Mouse (Mus musculus): ENCODE measurements around the gene Hoxd1.

The Hoxd1 gene

DNA sequence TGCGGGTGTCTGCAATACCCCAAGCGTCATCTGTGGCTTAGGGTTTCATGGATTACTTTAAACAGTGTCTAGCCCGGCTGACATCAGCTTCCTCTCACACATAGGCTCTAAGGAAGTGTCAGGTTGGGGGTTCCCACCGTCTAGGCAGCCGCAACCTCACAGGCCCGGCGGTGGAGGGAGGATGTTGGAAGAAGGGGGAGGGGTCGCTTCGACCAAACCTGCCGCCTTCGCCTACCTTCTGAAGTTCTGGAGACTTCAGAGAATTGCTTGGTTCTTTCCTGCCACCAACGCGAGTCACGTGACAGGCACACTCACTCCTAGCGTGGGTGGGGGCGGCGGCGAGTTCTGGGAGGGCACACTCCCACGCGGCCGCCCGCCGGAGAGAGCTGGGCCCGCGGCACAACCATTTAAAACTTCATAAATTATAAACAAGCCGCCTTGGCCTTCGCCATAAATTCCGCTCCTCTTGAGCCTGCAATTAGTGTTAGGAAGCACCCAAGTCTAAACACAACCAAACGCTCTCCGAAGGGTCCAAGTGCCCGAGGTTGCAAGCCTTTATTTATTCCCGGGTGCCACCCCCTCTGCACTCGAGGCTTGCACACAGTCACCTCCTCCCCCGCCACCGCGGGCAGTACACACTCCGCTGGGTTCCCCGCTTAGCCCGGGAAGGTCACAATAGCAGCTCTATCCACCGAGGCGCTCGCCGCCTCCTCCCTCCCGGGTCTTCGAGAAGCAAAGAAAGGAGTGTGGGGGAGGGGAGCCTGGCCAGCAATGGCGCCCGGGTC is 13.3 kb upstream of the Hoxd1 start:
- DNase-seq = no peak

DNA sequence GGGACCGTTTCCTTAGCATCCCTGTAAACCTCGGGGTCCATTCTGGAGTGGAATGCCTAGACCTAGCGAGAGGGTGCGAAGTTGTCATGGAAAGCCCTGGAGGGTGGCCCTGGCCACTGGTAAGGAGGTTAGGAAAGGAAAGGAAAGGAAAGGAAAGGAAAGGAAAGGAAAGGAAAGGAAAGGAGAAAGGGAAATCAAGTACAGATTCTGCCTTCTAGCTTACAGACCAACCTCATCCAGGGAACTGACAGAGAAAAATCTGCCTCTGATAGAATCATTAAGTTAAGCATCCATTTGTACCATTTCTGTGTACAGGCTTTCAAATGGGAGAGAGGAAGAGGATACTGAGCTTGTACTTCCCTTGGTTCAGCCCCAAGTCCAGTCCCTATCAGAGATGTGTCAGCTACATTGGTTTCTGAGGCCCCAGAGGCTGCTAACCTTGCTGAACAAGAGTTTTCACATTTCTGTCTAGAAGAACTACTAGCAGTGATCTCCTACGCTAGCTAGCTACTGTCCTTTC is 12.0 kb upstream of the Hoxd1 start:
- no peak for DNase-seq

DNA sequence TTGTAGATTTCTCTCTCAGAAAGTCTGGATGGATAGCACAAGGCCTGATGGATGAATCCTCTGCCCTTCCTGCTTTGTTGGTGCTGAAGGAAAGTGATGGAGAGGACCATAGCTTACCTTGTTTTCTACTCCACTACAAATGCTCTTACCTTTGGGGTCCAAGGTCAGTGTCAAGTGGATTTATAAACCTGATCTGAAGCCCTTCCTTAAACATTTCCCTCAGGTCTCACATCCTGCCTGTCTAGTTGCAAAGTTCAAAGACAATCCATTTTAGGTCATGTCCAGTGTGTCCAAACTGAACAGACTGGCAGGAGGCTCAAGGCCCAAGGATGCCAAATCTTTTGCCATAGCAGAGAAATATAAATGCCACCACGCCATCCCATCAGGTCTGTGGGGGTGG is 10.9 kb upstream of the Hoxd1 start:
- no peak for DNase-seq

DNA sequence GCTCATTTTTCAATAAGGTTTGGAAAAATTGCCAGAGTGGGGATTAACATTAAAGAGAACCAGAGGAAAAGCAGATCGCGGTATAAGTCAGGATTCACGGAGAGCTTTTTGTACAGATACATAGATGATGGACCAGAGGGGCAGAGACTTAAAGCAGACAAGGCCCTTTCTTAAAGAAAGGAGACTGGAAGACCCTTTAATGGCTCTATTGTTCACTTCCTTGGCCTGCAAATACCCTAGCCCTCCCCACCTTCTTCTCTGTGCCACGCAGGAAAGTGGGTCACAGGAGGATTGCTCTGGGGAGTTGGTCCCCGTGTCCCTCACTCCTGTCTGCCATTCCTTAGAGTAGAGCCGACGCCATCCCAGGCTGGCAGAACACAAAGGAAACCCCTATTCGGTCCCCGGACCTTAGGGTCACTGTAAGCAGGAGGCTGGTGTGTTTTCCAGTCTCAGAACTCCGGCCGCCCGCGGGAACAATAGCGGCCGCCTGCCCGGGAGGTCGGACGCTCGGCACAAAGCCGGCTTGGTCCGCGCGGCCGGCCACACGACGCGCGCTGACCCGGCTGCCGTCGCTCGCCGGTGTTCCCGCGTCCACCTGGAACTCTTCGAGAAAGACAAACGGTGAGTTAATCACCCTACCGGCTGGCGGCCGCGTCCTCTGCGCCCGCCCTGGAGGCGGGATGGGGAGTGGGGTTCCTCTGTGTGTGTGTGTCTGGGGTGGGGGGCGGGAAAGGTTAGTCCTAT is 10.2 kb upstream of the Hoxd1 start:
- DNase-seq = no peak

DNA sequence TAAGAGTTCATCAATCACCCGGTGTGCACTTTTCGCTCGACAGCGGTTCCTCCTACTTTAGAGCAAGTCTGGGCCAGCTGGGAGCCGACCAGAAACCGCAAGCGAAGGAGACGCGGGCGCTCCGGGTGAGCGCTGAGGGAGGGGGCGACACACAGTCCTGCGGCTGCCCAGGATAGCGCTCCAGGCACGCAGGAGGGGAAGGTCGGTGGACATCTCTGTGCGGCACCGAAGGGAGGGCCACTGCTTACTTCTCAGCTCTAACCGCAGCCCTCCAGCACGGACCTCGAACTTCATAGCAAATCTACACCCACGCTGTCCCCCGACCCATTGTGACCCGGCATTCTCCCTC is 9.6 kb upstream of the Hoxd1 start:
- no peak for DNase-seq

DNA sequence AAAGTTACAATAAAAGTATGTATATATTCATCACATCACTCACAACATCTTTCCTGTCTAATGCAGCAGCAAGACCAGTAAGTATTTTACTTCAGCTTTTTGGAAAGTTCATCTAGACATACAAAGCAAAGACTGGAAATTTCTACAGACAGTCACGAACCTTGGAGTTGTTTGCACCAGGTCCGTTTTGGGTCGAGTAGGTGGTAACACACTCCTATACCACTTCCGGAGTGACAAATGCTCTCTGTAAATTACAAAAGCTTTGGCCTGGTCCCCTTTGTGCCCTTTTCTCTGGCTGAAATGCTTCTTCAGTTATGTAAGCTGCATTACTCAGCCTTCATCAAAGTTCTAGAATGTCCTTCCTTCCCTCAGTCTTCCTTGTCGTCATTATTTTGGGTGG is 9.1 kb upstream of the Hoxd1 start:
- DNase-seq = no peak

DNA sequence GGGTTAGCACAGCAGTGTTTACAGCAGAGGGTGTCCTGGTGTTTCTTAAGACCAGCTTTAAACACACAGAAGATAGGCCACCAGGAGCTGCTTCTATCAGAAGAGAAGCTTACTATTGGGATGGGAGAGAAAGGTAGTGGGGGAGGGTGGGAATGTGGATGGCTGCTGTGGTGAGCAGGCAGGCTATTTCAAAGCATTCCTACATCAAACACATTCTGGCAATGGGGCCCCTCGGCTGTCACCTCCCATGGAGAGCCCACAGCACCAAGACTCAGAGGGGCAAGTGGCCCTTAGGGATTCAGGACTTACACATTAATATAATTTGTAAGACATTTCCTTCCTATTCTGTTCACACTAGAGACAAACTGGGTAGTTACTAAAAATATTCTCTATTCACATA is 2.6 kb upstream of the Hoxd1 start:
- no peak for DNase-seq

DNA sequence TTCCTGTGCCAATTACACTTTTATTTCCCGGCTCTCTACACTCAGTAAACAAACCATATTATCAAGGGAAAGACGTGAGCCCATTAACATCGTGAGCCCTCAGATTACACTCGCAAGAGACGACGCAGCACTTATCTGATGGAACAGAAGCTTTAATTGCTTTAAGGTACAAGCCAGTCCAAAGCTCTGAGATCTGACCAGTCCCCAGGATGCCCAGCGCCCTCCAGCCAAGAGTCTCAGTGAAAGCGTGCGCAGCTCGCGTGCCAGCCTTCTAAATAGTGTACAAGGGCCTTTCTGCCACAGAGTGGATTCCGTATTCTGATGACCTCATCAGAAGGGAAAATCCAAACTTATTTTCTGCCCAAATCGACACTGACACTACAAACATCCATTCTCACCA is 839 bp upstream of the Hoxd1 start:
- DNase-seq = no peak

DNA sequence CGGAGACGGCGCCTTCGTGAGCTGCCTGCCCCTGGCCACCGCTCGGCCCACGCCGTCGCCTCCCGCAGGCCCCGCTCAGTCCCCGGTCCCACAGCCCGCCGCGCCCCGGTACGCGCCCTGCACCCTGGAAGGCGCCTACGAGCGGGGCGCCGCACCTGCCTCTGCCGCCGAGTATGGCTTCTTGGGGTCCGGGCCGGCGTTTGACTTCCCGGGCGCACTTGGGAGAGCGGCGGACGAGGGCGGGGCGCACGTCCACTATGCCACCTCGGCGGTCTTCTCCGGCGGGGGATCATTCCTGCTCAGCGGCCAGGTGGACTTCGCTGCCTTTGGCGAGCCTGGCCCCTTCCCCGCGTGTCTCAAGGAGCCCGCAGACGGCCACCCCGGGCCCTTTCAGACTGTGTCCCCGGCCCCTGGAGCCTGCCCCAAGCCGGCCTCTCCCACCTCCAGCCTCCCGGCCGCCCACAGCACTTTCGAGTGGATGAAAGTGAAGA is 510 bp downstream of the Hoxd1 start:
- no peak for DNase-seq

DNA sequence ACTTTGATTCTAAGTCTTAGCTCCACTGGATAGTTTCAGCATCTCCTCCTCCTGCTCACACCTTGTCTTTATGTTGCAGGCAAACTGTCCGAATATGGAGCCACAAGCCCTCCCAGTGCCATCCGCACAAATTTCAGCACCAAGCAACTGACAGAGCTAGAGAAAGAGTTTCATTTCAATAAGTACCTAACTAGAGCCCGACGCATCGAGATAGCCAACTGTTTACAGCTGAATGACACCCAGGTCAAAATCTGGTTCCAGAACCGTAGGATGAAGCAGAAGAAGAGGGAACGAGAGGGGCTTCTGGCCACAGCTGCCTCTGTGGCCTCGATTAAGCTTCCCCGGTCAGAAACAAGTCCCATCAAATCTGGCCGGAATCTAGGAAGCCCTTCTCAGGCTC is 1.2 kb downstream of the Hoxd1 start:
- no peak for DNase-seq

DNA sequence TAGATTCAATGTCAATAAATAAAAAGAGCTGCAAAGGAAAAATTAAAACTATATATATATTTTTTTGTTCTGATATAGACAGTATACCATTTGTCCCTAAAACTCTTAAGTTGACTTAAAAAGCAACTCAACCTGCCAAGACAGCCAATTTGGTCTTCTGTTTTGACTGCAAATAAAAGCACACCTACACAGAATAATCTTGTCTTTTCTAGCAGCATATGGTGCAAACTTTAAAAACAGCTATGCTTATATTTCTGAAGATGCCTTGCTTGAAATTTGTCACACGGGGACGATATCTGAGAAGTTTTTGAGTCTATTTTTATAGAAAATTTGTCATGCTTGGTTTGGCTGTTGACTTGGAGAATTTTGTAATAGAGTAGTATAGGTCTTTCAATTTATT is 11.6 kb downstream of the Hoxd1 start:
- DNase-seq = no peak

DNA sequence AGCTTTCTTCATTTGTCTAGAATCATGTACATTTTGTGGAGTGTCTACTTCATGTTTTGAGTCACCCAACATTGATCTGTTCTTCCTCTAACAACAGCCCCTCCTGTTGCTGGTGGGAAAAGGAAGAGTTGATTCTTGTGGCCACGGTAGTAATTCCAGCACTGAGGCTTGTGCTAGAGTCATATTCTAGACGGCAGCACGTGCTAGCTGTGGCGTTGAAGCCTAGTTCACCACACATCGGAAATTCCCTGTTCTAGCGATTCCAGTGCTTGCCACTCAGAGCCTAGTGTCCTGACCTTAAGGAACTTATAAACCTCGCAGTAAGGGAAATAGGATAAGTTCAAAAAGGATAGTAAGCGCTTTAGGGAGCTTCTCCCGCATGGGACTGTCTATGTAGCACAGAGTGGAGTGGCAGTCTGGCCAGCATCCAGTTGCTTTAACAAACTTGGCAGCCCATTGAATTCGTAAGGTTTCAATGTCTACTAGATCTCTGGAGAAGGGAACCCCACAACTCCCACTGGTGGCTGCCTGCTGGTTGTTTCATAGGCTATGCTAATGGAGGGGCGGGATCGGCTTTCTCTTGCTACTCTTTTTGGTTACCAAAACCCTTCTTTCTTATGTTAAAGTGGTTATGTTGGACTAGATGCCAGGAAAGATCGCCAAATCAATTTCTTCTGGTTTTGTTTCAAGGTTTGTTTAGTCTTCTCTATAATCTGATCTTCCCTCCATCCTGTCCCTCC is 14.9 kb downstream of the Hoxd1 start:
- DNase-seq = no peak

DNA sequence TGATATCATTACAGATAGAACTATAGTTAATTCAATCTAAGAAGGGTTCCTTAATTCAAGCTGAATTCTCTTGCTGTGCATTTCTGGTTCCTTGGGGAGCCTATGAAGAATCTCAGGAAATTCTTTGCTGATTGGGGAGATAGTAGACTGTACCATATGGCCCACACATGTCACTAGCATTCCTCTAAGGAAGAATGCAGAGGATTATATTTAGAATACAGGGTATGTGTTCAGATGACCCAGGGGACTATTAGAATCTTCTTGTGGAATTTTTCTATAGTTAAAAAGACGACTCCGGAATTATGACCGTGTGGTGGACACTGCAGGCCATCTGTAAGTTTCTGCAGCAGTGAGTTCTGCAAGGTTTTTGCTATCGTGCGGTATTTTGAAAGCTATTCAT is 18.6 kb downstream of the Hoxd1 start:
- no peak for DNase-seq

DNA sequence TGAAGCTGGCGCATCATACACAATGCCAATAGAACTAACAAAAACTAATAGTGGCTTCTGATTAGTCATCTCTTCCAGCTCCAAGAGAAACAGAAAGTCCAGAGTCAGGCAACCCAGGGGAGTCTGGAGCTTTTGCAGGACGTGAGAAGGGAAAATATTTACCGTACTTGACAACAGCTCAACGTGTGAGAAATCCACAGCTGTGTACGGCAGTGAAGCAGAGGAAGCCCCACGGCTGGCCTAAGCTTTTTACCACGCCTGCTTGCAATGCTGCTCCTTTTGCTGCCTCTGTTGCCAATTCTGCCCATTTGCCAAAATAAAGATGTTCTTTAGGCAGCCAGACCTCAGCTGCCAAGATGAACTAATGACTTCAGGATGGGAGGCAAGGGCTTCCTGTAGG is 32.8 kb downstream of the Hoxd1 start:
- DNase-seq = no peak

DNA sequence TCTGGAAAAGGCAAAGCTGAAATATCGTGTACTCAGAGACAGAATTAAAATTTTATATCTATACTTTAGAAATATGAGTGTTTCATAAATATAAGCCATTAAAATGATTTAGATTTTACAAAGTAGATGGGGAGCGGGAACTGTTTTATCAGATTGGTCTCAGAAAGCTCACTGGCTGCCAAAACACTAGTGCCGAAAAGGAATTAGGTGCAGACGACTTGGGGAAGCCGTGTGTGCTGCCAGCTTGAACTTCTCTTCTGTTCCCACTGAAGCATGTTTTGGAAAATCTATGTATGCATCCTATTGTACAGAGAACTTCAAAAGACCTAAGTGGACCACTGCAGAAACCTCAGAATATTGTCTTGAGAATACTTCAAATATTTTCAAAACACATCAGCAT is 45.7 kb downstream of the Hoxd1 start:
- no peak for DNase-seq

Data from cerebellum, adult 11-12 months (tissue).